Mouse (Mus musculus): ENCODE measurements around the gene Espl1. TPM values are rescaled to one million over a fixed set of nuclear protein-coding genes. Genes with fewer than 3 reads are reported as not detected.

Espl1 gene
- total and polyA plus RNA-seq, 3 experiments: 15.8 to 145 (median 35.5) TPM

DNA sequence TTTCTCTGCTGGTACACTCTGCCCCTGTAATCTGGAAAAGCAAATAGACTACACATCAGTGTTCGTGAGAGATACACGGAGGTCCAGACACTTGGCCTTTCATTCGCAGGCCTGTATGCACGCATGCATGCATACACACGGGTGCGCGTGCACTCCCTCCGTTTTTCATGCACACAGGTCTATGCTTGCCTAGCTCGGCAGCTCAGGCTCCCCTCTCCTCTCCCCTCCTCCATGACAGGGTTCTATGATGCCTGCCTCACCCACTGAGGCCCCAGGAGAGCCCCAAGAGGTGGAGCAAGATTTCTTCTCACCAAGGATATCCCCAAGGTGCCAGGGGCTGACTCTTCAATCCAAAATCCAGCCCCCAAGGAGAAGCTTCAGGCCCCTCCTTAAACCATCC is 46.1 kb upstream of the Espl1 start:
- ATAC-seq (ENCODE audit: extremely low read depth, insufficient number of reproducible peaks, low FRiP score, poor library complexity, severe bottlenecking) (no peak), DNase-seq (ENCODE audit: low spot score) (no peak)
- Histone ChIP-seq H3K27me3 (ENCODE audit: insufficient read depth, low read length) (peaks cover 93% of the 10 kb centered on the region), H3K4me1 (ENCODE audit: insufficient read depth, low read depth, low read length) (peaks cover 66% of the 10 kb centered on the region), H3K36me3 (replicated peaks) (no peaks in the 10 kb centered on the region), H3K9me3 (replicated peaks) (no peaks in the 10 kb centered on the region), H3K4me3 (ENCODE audit: low read depth, low read length) (no peak overlapping the region)
- TF ChIP-seq GATA1 (IDR thresholded peaks at IDR 0.05; ENCODE audit: borderline replicate concordance, low read length) (no peak), GATA2 (IDR thresholded peaks at IDR 0.05; ENCODE audit: borderline replicate concordance, low read depth, low read length) (no peak), POLR2AphosphoS5 (IDR thresholded peaks at IDR 0.05; ENCODE audit: insufficient replicate concordance, low read depth, low read length) (no peak), CTCF (IDR thresholded peaks at IDR 0.05; ENCODE audit: low read depth, low read length) (no peak), TAL1 (conservative IDR thresholded peaks at IDR 0.05; ENCODE audit: low read depth, low read length) (no peak)

DNA sequence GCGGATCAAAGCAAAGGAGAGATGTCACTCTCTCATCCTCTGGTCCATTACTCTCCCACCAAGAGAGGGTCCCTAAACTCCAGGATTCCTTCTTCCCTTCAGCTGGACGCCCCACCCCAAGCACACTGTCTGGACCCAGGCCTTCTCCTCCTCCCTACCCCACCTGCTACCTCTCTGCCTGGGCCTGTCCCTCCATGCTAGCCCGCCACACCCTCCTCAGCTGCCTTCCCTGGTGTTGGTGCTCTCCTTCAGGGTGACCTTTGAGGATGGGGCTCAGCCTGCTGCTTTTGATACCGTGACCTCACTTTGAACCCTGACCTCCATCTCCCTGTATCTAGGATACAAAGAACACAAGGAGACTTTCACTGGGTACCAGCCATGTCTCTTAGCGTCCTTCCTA is 45.5 kb upstream of the Espl1 start:
- Histone ChIP-seq H3K9me3 (replicated peaks) (no peaks in the 10 kb centered on the region), H3K27me3 (ENCODE audit: insufficient read depth, low read length) (peaks cover 93% of the 10 kb centered on the region), H3K4me1 (ENCODE audit: insufficient read depth, low read depth, low read length) (peaks cover 66% of the 10 kb centered on the region), H3K4me3 (ENCODE audit: low read depth, low read length) (no peak overlapping the region), H3K36me3 (replicated peaks) (no peaks in the 10 kb centered on the region)
- no peak for ATAC-seq (ENCODE audit: extremely low read depth, insufficient number of reproducible peaks, low FRiP score, poor library complexity, severe bottlenecking)
- TF ChIP-seq POLR2AphosphoS5 (IDR thresholded peaks at IDR 0.05; ENCODE audit: insufficient replicate concordance, low read depth, low read length): no peak
- TF ChIP-seq GATA1 (IDR thresholded peaks at IDR 0.05; ENCODE audit: borderline replicate concordance, low read length): no peak
- TF ChIP-seq GATA2 (IDR thresholded peaks at IDR 0.05; ENCODE audit: borderline replicate concordance, low read depth, low read length): no peak
- no peak for TF ChIP-seq CTCF (IDR thresholded peaks at IDR 0.05; ENCODE audit: low read depth, low read length)
- TF ChIP-seq TAL1 (conservative IDR thresholded peaks at IDR 0.05; ENCODE audit: low read depth, low read length): no peak
- DNase-seq (ENCODE audit: low spot score): no peak

DNA sequence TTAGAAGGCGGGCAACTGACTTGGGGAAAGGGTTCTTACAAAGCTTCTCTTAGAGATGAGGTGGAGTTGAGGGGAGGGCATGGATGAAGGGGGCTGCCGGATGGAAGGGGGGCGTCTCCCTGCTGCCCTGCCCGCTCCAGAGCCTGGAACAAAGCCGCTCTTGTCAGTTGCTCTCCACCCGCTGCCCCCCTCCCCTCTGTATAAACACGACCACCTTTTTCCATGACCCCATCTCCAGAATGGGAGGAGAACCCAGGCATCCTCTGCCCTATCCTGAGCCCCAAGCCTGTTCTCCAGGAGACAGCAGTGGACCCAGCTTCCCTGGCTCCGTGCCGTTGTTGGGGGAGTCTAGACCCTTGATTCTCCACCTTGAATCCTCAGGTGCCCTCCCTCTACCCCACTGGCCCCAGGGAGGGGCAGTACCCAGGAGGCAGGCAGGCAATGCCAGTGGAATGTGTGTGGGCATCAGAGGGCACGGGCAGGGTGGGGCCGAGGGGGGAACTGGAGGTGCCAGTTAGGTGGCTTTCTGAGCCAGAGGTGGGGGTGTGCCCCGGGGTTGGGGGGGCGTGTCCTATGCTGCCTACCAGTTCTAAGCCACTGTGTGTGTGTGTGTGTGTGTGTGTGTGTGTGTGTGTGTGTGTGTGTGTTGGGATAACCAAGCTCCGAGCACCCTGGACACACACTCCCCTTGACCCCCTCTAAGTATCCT is 40.4 kb upstream of the Espl1 start:
- no peak overlapping the region for H3K4me3 ChIP-seq (ENCODE audit: low read depth, low read length)
- ATAC-seq (ENCODE audit: extremely low read depth, insufficient number of reproducible peaks, low FRiP score, poor library complexity, severe bottlenecking): no peak
- H3K4me1 ChIP-seq (ENCODE audit: insufficient read depth, low read depth, low read length): peaks cover 51% of the 10 kb centered on the region
- no peak for TF ChIP-seq TAL1 (conservative IDR thresholded peaks at IDR 0.05; ENCODE audit: low read depth, low read length)
- TF ChIP-seq GATA1 (IDR thresholded peaks at IDR 0.05; ENCODE audit: borderline replicate concordance, low read length): no peak
- no peak for TF ChIP-seq POLR2AphosphoS5 (IDR thresholded peaks at IDR 0.05; ENCODE audit: insufficient replicate concordance, low read depth, low read length)
- TF ChIP-seq GATA2 (IDR thresholded peaks at IDR 0.05; ENCODE audit: borderline replicate concordance, low read depth, low read length): no peak
- no peak for TF ChIP-seq CTCF (IDR thresholded peaks at IDR 0.05; ENCODE audit: low read depth, low read length)
- peaks cover 91% of the 10 kb centered on the region for H3K27me3 ChIP-seq (ENCODE audit: insufficient read depth, low read length)
- H3K9me3 ChIP-seq (replicated peaks): no peaks in the 10 kb centered on the region
- no peak for DNase-seq (ENCODE audit: low spot score)
- no peaks in the 10 kb centered on the region for H3K36me3 ChIP-seq (replicated peaks)

DNA sequence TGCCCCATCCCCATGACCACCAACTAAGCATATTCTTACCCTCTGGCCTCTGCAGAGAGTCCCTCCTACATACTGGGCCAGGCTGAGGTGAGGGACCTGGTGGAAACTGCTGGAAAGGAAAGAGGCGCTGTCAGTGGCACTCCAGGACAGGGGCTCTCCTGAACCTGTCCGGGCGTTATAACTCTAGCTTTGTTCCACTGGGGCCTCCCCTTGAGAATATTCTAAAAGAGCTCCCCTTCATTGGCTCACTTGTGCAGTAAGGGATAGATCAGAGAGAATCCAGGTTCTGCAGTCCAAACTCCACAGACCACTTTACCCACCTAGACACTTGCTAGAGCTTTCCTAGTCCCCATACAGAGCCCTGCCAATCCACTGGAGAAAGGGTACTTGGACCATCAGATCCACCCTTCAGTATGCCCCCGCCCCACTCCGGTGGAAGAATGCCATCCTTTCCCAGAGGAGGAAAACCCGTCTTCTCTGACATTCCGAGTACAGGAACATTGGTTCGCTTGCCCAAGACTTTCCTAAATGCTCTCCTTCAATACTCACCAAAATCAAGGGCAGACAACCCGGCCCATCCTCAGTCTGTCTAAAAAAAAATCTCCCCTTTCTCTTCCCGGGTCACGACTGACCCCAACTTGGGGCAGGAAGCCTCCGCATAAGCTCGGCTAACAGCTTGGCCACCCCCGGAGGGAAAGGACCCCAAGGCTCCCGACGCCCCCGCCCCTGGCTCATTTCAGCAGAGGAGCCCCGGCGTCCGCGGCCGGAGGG is 39.5 kb upstream of the Espl1 start:
- ATAC-seq (ENCODE audit: extremely low read depth, insufficient number of reproducible peaks, low FRiP score, poor library complexity, severe bottlenecking) (no peak), DNase-seq (ENCODE audit: low spot score) (no peak)
- H3K27me3 ChIP-seq (ENCODE audit: insufficient read depth, low read length): peaks cover 86% of the 10 kb centered on the region

DNA sequence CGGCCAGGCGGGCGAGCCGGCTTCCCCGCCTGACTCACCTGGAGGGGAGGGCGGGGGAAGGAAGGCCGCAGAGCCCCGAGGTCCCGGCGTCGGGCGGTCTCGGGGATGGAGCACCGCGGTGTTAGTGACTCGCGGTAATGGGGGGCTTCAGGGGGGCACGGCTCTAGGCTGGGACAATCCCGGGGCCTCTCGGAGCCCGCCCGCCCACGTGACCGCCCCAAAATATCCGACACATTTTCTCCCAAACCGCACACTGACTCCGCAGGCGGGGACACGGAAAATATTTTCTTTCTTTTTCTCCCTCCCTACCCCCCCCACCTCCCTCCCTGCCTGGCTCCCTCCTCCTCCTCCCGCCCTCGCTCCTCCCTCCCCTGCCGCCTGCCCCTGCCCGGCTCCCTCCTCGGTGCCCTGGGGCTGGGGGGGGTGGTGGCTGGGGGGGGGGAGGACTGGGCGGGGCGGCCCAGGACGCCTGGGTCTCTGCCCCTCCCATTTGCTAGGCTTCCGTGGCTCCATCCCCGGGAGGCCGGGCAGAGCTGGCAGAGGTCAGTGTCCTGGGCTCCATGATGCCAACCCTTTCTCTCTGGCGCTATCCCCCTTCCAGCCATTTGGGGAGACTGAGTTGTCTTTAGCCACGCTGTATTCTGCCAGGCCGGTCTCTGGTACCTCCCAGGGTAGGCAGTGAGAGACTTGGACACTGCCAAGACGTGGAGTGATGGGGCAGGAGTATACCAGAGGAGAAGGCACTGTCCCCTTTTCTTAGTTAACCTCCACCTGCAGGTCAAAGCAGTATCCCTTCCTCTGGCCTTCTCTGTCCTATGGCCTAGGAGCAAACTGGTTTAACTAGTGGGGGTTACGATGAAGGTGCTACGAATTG is 38.6 kb upstream of the Espl1 start, which contains the start of gene Rarg:
Gene Rarg (minus strand): TSS at position 316 of the 874 bp plus-strand sequence.
- H3K4me3 ChIP-seq (ENCODE audit: low read depth, low read length): peak within 1 kb of the TSS; percentile 68
- peaks cover 53% of the 10 kb centered on the region for H3K4me1 ChIP-seq (ENCODE audit: insufficient read depth, low read depth, low read length)
- ATAC-seq (ENCODE audit: extremely low read depth, insufficient number of reproducible peaks, low FRiP score, poor library complexity, severe bottlenecking): no peak
- H3K9me3 ChIP-seq (replicated peaks): no peaks in the 10 kb centered on the region
- no peak for DNase-seq (ENCODE audit: low spot score)
- peaks cover 86% of the 10 kb centered on the region for H3K27me3 ChIP-seq (ENCODE audit: insufficient read depth, low read length)
- no peak for TF ChIP-seq TAL1 (conservative IDR thresholded peaks at IDR 0.05; ENCODE audit: low read depth, low read length)
- TF ChIP-seq CTCF (IDR thresholded peaks at IDR 0.05; ENCODE audit: low read depth, low read length): no peak
- TF ChIP-seq GATA1 (IDR thresholded peaks at IDR 0.05; ENCODE audit: borderline replicate concordance, low read length): no peak
- no peak for TF ChIP-seq POLR2AphosphoS5 (IDR thresholded peaks at IDR 0.05; ENCODE audit: insufficient replicate concordance, low read depth, low read length)
- no peak for TF ChIP-seq GATA2 (IDR thresholded peaks at IDR 0.05; ENCODE audit: borderline replicate concordance, low read depth, low read length)
- H3K36me3 ChIP-seq (replicated peaks): no peaks in the 10 kb centered on the region

More for the DNA sequence above, 39.5 kb upstream of the Espl1 start:
- H3K4me3 ChIP-seq (ENCODE audit: low read depth, low read length): peak overlapping the region; percentile 68
- peaks cover 52% of the 10 kb centered on the region for H3K4me1 ChIP-seq (ENCODE audit: insufficient read depth, low read depth, low read length)
- TF ChIP-seq CTCF (IDR thresholded peaks at IDR 0.05; ENCODE audit: low read depth, low read length): no peak
- no peak for TF ChIP-seq POLR2AphosphoS5 (IDR thresholded peaks at IDR 0.05; ENCODE audit: insufficient replicate concordance, low read depth, low read length)
- TF ChIP-seq GATA1 (IDR thresholded peaks at IDR 0.05; ENCODE audit: borderline replicate concordance, low read length): no peak
- no peak for TF ChIP-seq GATA2 (IDR thresholded peaks at IDR 0.05; ENCODE audit: borderline replicate concordance, low read depth, low read length)
- TF ChIP-seq TAL1 (conservative IDR thresholded peaks at IDR 0.05; ENCODE audit: low read depth, low read length): no peak
- no peaks in the 10 kb centered on the region for H3K9me3 ChIP-seq (replicated peaks)
- no peaks in the 10 kb centered on the region for H3K36me3 ChIP-seq (replicated peaks)

All from G1E (cell line).